Mouse (Mus musculus): ENCODE data around the gene Sh2d2a.

GRCm38 (mm10) chr3:87884291-87884690 lies 37.7 kb downstream of the Sh2d2a start:
- TF ChIP-seq CTCF (IDR thresholded peaks at IDR 0.05; ENCODE audit: borderline replicate concordance, insufficient read depth, low read length), result no peak
- TF ChIP-seq POLR2A (IDR thresholded peaks at IDR 0.05; ENCODE audit: low read depth, low read length), result no peak

Data from embryonic fibroblast, embryonic 13.5 days (primary cell).